Mouse (Mus musculus) layer of hippocampus, adult 2 months (tissue): ENCODE measurements around the gene Aph1a. TPM values are rescaled to one million over a fixed set of nuclear protein-coding genes. Genes with fewer than 3 reads are reported as not detected.
A peak's percentile ranks its signal among the peaks of the same experiment; 100 is the strongest.
"Not testable (repeated sequence)": the region's sequence is repeated elsewhere in the genome, so short reads cannot be mapped to it uniquely, and the experiment has no call there.

ENCODE experiments used
- DNase-seq, 2 experiments: peaks; one replicate each; pipeline ENCODE4 v3.0.0; 2022; ENCODE audit warnings: low spot score in 2 of 2
- H3K27ac ChIP-seq: fragments of 200-600 bp; 2 replicates; pipeline ENCODE4 v1.8.1; 2022
- H3K4me3 ChIP-seq: fragments of 200-600 bp; 2 replicates; pipeline ENCODE4 v1.8.1; 2022; ENCODE audit warnings: mild to moderate bottlenecking
- CTCF ChIP-seq: fragments of 200-600 bp; conservative IDR thresholded peaks from 2 replicates; pipeline ENCODE4 v1.8.1; 2022; ENCODE audit warnings: antibody characterized with exemption, mild to moderate bottlenecking, moderate library complexity
- long read RNA-seq, 2 experiments: library from polyadenylated mRNA; stranded (forward); transcript quantifications; one replicate each; pipeline ENCODE4 v2.0.0; 2021; ENCODE audit warnings: borderline mapping rate in 2 of 2
- total RNA-seq, 2 experiments: library from RNA; stranded (reverse); gene quantifications; 2 replicates each; pipeline ENCODE4 v1.2.3; 2021

Gene Aph1a
- total RNA-seq = 10 to 100 TPM; 69.0 to 79.8 TPM
- long read RNA-seq, experiment 1, transcript Aph1a-202 (7 exons, 1,601 nt) = major isoform, 6 of 12 reads
- long read RNA-seq, experiment 1, partial matches to known transcripts = 1 of 12 reads
- long read RNA-seq, experiment 1, other reads (novel, unspliced or antisense) = 3 of 12 reads
- long read RNA-seq, experiment 2, transcript Aph1a-202 (7 exons, 1,601 nt) = major isoform, 16 of 39 reads
- long read RNA-seq, experiment 2, transcript Aph1a-201 (6 exons, 2,863 nt) = minor isoform, 6 of 39 reads
- long read RNA-seq, experiment 2, partial matches to known transcripts = 0 of 39 reads
- long read RNA-seq, experiment 2, other reads (novel, unspliced or antisense) = 17 of 39 reads

DNA sequence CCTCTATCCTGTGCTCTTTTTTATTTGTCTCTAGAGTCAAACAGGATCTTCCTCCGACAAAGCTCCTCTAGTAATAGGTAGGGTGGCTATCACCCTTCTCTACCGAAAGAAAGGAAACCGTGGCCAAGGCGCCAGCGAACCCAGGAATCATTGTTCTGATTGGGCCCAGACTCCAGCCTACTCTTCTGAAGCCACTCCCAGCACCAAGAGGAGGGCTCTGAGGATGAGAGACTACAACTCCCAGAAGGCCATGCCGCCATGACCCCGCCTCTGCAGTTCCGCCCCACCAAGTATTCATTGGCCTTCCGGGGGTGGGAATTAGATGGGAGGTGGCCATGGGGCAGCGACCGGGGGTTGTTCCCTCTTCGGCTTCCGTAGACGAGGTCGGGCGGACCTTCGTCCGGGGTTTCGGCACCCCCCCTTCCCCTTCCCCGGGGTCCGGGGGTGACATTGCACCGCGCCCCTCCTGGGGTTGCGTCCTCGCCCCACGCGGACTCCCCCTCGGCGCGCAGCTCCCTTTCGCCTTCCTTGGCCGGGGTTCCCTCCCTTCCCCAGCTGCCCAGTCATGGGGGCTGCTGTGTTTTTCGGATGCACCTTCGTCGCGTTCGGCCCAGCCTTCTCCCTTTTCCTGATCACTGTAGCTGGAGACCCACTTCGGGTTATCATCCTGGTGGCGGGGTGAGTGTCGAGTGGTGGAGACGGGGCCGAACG lies at the start of gene Aph1a:
Aph1a (plus strand) TSS at position 364 of the 711 bp plus-strand sequence.
- Histone ChIP-seq H3K4me3 (peak within 1 kb of the TSS; percentile 94), H3K27ac (peak within 1 kb of the TSS; percentile 94)
- DNase-seq = peak; percentile 96 to 99

DNA sequence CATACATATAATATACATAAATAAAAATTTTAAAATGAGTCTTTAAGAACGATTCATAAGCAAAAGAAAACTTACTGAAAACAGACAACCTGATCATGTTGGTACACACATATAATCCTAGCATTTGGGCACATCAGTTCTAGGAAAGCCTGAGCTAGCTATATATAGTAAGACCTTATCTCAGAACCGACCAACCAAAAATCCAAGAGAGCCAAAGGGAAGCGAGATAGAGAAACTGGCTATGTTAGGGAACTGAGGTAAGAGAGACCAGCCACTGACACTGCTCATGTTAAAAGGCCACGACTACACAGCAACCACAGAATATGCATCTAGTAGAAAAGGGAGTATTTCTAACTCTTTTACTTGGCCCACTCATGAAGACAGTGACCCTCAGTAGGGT lies 43.2 kb upstream of the Aph1a start:
- Histone ChIP-seq H3K27ac (no peak overlapping the region), H3K4me3 (no peak overlapping the region)
- DNase-seq = no peak
- no peak for TF ChIP-seq CTCF

DNA sequence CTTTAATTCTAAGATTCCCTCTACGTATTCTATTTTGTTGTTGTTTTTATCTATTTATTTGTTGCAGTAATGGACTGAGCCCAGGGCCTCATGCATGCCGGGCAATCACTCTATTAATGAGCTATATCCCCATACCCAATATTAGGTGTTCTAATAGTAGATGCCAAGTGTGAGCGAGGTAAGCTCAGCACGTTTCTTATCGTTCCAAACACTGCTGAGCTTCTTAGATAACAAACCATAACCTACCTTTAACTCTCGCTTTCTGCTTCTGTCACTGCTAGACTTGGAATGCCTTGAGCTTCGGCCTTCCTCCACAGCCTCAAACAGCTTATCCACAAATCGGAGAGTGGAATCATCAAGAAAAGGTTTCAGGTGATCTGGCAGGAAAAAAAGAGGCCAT lies 42.5 kb upstream of the Aph1a start:
- no peak overlapping the region for H3K27ac ChIP-seq
- DNase-seq = no peak
- TF ChIP-seq CTCF = no peak
- H3K4me3 ChIP-seq = no peak overlapping the region

DNA sequence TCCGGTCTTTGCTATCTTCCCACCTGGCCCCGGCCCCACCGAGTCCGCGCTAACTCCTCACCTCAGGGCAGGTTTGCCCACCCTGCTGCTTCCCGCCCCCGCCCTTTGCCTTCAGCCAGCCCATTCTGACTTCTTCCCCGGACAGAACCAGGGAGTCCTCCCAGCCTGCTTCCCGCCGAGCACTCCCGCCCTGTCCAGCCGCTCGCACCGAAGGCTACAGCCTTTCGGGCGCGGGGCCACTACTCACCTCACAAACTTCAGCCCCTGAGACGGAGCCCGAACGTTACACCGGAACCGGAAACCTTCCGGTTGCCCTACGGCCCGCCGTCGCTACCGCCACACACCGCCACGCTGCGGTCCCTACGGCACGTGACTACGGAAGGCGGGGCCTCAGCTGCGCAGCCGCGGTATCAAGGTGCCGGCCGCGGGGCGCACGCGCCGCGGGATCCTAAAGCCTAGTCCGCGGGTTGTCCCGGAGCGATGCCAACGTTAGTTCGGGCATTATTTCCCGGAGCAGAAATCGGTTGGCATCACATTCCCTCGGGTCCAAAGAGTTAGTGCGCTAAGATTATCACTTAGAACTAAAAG lies 38.2 kb upstream of the Aph1a start, which contains the start of gene Prpf3:
Prpf3 (minus strand) TSS at position 384 of the 588 bp plus-strand sequence.
- Histone ChIP-seq H3K4me3 (peak within 1 kb of the TSS; percentile 76), H3K27ac (peak within 1 kb of the TSS; percentile 81)
- DNase-seq = peak; percentile 92 to 94
- peak; percentile 41 for TF ChIP-seq CTCF

DNA sequence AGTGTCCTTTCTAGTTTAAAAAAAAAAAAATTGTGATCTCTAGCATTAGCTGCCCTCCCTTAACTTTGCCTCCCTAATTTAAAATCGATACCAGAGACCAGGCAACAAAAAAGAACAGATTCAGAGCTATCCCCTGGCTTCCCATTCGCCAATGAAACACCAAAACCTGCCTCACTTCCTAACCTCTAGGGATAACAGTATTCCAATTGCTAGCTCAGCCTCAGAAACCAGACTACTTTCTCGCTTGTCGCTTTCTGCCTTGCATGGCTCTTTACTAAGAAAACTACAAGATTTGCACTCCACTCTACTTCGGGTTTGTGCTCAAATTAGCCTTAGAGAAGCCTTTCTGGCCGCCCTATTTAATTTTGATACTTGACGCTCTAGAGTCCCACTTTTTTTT lies 37.7 kb upstream of the Aph1a start:
- TF ChIP-seq CTCF = no peak
- no peak for DNase-seq
- H3K4me3 ChIP-seq = peak overlapping the region; percentile 76
- peak overlapping the region; percentile 81 for H3K27ac ChIP-seq

DNA sequence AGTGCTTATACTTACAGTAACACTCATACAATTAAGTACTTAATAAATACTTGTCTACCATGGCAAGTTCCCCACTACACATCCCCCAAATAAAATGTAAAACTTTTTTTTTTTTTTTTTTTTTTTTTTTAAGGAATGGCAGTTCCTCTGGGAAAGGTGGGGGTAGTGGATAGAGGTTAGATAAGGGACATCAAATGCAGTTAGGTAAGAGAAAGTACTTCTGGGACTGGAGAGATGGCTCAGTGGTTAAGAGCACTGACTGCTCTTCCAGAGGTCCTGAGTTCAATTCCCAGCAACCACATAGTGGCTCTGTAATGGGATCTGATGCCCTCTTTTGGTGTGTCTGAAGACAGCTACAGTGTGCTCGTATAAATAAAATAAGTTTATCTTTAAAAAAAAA lies 36.7 kb upstream of the Aph1a start:
- not testable (repeated sequence) for H3K27ac ChIP-seq, H3K4me3 ChIP-seq, DNase-seq

DNA sequence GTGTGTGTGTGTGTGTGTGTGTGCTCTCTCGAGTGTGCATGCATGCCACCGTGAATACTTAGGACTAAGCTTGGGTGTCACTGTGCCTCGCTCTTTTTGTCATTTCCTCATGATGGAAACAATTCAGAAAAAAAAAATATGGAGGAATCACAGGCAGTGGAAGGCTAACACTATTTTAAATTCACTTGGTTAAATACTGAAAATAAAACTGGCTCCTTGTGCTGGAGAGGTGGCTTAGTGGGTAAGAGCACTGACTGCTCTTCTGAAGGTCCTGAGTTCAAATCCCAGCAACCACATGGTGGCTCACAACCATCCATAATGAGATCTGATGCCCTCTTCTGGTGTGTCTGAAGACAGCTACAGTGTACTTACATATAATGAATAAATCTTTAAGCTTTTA lies 35.5 kb upstream of the Aph1a start:
- not testable (repeated sequence) for H3K4me3 ChIP-seq, H3K27ac ChIP-seq, DNase-seq
- 0 out of 2 replicates have a peak, but pooled peaks have one; percentile 4 for TF ChIP-seq CTCF

DNA sequence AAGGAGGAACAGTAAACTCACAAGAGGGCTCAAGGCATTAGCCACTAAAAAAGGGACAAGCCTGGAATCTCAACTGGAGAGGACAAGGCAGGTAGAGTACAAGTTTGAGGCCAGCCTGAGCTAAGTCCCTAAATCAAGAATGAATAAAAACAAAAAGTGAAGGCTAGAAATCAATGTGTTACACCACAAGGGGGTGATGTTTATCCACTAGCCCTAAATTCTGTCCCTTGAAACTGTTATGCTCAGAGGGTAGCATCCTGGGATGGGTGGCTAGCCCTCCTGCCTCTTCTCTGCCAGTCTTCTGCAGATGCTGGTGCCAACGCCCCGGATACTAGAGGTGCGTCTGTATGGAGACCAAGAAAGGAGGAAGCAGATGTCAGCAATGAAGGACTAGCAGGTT lies 33.4 kb upstream of the Aph1a start:
- no peak overlapping the region for H3K4me3 ChIP-seq
- H3K27ac ChIP-seq = no peak overlapping the region
- TF ChIP-seq CTCF = peak; percentile 63
- no peak for DNase-seq

DNA sequence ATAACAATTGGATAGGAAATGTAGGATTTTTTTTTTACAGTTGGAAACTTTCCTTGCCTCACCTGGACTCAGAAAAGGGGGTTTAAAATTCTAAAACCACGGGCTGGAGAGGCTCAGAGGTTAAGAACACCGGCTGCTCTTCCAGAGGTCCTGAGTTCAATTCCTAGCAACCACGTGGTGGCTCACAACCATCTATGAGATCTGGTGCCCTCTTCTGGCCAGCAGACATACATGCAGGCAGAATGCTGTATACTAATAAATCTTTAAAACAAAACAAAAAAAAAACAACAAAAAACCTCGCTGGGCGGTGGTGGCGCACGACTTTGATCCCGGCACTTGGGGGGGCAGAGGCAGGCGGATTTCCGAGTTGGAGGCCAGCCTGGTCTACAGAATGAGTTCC lies 32.6 kb upstream of the Aph1a start:
- no peak overlapping the region for H3K27ac ChIP-seq
- peak; percentile 50 for TF ChIP-seq CTCF
- DNase-seq = no peak
- H3K4me3 ChIP-seq = no peak overlapping the region

DNA sequence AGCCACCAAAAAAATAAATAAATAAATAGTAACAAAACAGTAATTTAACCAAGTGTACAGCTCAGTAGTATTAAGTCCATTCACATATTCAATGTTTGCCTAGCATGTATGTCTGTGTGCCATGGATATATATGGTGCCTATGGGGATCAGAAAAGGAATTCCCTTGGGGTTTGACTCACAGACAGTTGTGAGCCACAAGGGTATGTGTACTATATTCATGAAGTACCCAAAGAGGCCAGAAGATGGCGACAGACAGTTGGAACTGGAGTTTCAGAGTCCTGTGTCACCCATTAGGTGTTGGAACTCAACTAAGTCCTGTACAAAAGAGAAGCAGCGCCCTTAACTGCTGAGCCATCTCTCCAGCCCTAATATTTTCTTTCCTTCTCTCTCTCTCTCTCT lies 32.0 kb upstream of the Aph1a start:
- Histone ChIP-seq H3K27ac (no peak overlapping the region), H3K4me3 (no peak overlapping the region)
- TF ChIP-seq CTCF = peak; percentile 82
- peak; percentile 67 to 79 for DNase-seq

DNA sequence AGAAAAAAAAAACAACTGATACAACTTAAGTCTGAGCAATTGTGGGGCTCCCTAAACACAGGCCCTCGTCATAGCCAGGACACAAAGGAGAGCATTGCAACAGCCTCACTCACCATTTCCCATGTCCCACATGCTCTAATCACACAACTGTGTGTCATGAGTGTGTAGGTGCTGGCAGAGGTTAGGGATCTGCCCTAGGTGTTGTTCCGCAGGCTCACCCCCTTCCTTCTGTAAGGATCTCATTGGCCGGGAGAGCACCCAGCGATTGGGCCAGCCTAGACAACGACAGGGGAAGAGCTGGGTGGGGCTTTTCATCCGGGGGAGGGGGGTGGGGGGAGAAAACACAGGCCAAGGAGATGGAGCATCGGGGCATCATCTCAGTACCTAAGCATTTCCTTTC lies 30.2 kb upstream of the Aph1a start:
- H3K27ac ChIP-seq = no peak overlapping the region

DNA sequence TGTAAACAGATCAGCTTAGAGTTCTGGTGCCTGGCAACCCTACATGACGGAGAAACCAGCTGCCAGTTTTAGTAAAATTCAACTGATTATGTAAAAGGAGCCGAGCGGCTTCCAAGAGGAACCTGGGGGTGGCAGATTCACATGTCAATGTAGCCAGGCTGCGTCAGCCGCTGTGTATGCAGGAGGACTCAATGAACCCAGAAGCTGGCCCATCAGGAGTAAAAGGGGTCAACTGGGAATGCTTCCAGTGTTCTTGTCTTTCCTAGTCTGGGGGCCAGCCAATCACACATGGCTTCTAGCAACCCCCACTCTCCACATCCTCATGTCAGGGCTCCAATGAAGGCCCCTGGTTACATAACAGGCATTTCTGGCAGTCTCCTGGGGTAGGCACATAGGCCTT lies 28.7 kb upstream of the Aph1a start:
- Histone ChIP-seq H3K4me3 (peak overlapping the region; percentile 8; the same call in 1 of the 2 replicates), H3K27ac (peak overlapping the region; percentile 95)
- peak; percentile 77 to 86 for DNase-seq
- TF ChIP-seq CTCF = no peak

More for the DNA sequence above, 30.2 kb upstream of the Aph1a start:
- H3K4me3 ChIP-seq = no peak overlapping the region
- TF ChIP-seq CTCF = no peak
- DNase-seq = no peak

DNA sequence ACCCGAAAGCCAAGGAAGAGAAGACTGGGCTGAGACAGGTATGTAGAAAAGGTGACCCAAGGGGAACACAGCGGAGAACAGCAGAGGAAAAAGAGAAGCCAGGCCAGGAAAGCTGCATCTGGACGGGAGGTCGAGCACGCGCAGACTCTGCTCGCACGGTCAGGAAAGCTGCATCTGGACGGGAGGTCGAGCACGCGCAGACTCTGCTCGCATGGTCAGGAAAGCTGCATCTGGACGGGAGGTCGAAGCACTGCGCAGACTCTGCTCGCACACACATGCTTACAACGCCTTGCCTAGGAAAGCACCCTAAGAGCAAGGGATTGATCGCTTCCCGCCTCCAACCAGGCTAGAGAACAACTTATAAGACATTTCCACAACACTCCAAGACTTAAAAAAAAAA lies 28.2 kb upstream of the Aph1a start:
- TF ChIP-seq CTCF = no peak
- peak overlapping the region; percentile 95 for H3K27ac ChIP-seq
- H3K4me3 ChIP-seq = no peak overlapping the region
- DNase-seq = no peak

DNA sequence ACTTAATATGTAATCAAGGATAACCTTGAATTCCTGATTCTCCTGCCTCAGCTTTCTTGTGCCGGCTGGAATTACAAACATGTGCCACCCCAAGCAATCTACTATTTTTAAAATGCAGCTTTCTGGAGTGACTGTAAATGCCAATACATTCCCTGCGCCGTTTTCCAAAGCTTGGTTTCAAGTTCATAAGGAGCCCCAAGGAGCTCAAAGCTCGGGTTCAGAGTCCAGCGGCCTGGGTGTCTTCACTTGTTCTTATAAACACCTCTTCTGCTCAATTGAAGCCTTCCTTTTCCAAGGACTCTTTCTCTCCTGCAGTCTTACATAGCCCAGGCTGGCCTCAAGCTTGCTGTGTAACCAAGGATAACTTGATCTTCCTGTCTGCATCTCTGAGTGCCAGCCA lies 27.7 kb upstream of the Aph1a start:
- no peak for TF ChIP-seq CTCF
- DNase-seq = no peak
- Histone ChIP-seq H3K4me3 (no peak overlapping the region), H3K27ac (peak overlapping the region; percentile 95; the same call in 1 of the 2 replicates)
